Mouse (Mus musculus) small intestine, adult 2 months (tissue): ENCODE data around the gene Rapgef3. TPM values are rescaled to one million over a fixed set of nuclear protein-coding genes. Genes with fewer than 3 reads are reported as not detected.
A peak's percentile ranks its signal among the peaks of the same experiment; 100 is the strongest.

Experiments used
- H3K27ac ChIP-seq: fragments of 200-500 bp; 2 replicates; pipeline ENCODE4 v1.5.1; 2012; ENCODE audit warnings: low read depth, low read length, control low read depth, inconsistent platforms; ENCODE audit not compliant: insufficient read depth
- H3K27me3 ChIP-seq: fragments of 200-500 bp; 2 replicates; pipeline ENCODE4 v1.6.1; 2012; ENCODE audit warnings: mild to moderate bottlenecking, moderate library complexity, low read length, inconsistent platforms; ENCODE audit not compliant: control insufficient read depth, insufficient read depth
- H3K36me3 ChIP-seq: fragments of 200-500 bp; 2 replicates; pipeline ENCODE4 v1.6.1; 2012; ENCODE audit warnings: mild to moderate bottlenecking, low read length, control low read depth, inconsistent platforms; ENCODE audit not compliant: control insufficient read depth, insufficient read depth
- H3K4me1 ChIP-seq: fragments of 200-500 bp; 2 replicates; pipeline ENCODE4 v1.6.1; 2012; ENCODE audit warnings: low read length, inconsistent platforms, mixed read lengths; ENCODE audit not compliant: control insufficient read depth, insufficient read depth, insufficient read length
- H3K4me3 ChIP-seq: fragments of 200-500 bp; 2 replicates; pipeline ENCODE4 v1.5.1; 2012; ENCODE audit warnings: low read depth, mild to moderate bottlenecking, control low read depth, inconsistent platforms, low read length, moderate library complexity
- CTCF ChIP-seq: fragments of 200-500 bp; IDR thresholded peaks from 2 replicates; pipeline ENCODE4 v1.5.1; 2012; ENCODE audit warnings: low read depth, mild to moderate bottlenecking, control low read depth, inconsistent platforms, low read length, moderate library complexity, mixed read lengths; ENCODE audit not compliant: insufficient replicate concordance, insufficient read length; ENCODE audit errors: extremely low read depth
- POLR2A ChIP-seq: fragments of 200-500 bp; IDR thresholded peaks from 2 replicates; pipeline ENCODE4 v1.6.1; 2012; ENCODE audit warnings: low read depth, mild to moderate bottlenecking, control low read depth, inconsistent platforms, low read length, moderate library complexity
- WGBS: fragments of 180-500 bp; shearing (Covaris S2); methylation state at CpG from one replicate; pipeline ENCODE4 v1.1.7; 2018; 5-methylcytosine and 5-hydroxymethylcytosine counted together
- polyA plus RNA-seq: library from polyadenylated mRNA; depleted of rRNA; stranded (reverse); fragments of >200 nt; gene quantifications from 2 replicates; pipeline ENCODE4 v1.2.3, GENCODE M21; 2012

The Rapgef3 gene
- polyA plus RNA-seq, 1 experiment = 17.1 TPM

GRCm38 (mm10) chr15:97727520-97727919, 40.3 kb downstream of the Rapgef3 start:
- H3K27me3 ChIP-seq = no peaks in the 10 kb centered on the region
- WGBS = 69% methylated on average over 5 of the region's 5 CpGs
- H3K4me1 ChIP-seq = peaks cover 4% of the 10 kb centered on the region; the same call in 1 of the 2 replicates
- H3K27ac ChIP-seq = no peak overlapping the region
- no peak for TF ChIP-seq POLR2A
- TF ChIP-seq CTCF = no peak
- no peaks in the 10 kb centered on the region for H3K36me3 ChIP-seq
- no peak overlapping the region for H3K4me3 ChIP-seq

GRCm38 (mm10) chr15:97727048-97727447, 40.7 kb downstream of the Rapgef3 start:
- 56% methylated on average over 8 of the region's 8 CpGs for WGBS
- 0 out of 2 replicates have a peak overlapping the region, but pooled peaks have one; percentile 25 for H3K27ac ChIP-seq

GRCm38 (mm10) chr15:97726310-97726709, 41.5 kb downstream of the Rapgef3 start:
- no peak overlapping the region for H3K27ac ChIP-seq
- 78% methylated on average over 13 of the region's 13 CpGs for WGBS
- no peak overlapping the region for H3K4me3 ChIP-seq
- H3K4me1 ChIP-seq = peaks cover 4% of the 10 kb centered on the region; the same call in 1 of the 2 replicates
- no peak for TF ChIP-seq CTCF
- H3K36me3 ChIP-seq = no peaks in the 10 kb centered on the region
- H3K27me3 ChIP-seq = no peaks in the 10 kb centered on the region

More at GRCm38 (mm10) chr15:97727048-97727447, 40.7 kb downstream of the Rapgef3 start:
- Histone ChIP-seq H3K27me3 (no peaks in the 10 kb centered on the region), H3K4me3 (no peak overlapping the region), H3K4me1 (peaks cover 4% of the 10 kb centered on the region; the same call in 1 of the 2 replicates), H3K36me3 (no peaks in the 10 kb centered on the region)
- no peak for TF ChIP-seq POLR2A
- TF ChIP-seq CTCF = no peak

- peaks cover 4% of the 10 kb centered on the region; the same call in 1 of the 2 replicates for H3K4me1 ChIP-seq
- TF ChIP-seq POLR2A = no peak
- TF ChIP-seq CTCF = no peak
- H3K4me3 ChIP-seq = no peak overlapping the region
- no peaks in the 10 kb centered on the region for H3K36me3 ChIP-seq
- no peak overlapping the region for H3K27ac ChIP-seq
- no peaks in the 10 kb centered on the region for H3K27me3 ChIP-seq
- WGBS = 52% methylated on average over 6 of the region's 6 CpGs
These were observed 42.5 kb downstream of the Rapgef3 start for GRCm38 (mm10) chr15:97725198-97725785.

- no peaks in the 10 kb centered on the region for H3K27me3 ChIP-seq
- peaks cover 4% of the 10 kb centered on the region; the same call in 1 of the 2 replicates for H3K4me1 ChIP-seq
- H3K27ac ChIP-seq = no peak overlapping the region
- 80% methylated on average over 17 of the region's 17 CpGs for WGBS
- TF ChIP-seq CTCF (no peak), POLR2A (no peak)
- H3K36me3 ChIP-seq = no peaks in the 10 kb centered on the region
- no peak overlapping the region for H3K4me3 ChIP-seq
These were observed 43.2 kb downstream of the Rapgef3 start for GRCm38 (mm10) chr15:97724346-97725197.

GRCm38 (mm10) chr15:97723536-97724345, 44.0 kb downstream of the Rapgef3 start:
- no peaks in the 10 kb centered on the region for H3K27me3 ChIP-seq
- H3K4me3 ChIP-seq = no peak overlapping the region
- H3K4me1 ChIP-seq = peaks cover 4% of the 10 kb centered on the region; the same call in 1 of the 2 replicates
- WGBS = 85% methylated on average over 6 of the region's 6 CpGs
- no peak overlapping the region for H3K27ac ChIP-seq
- TF ChIP-seq CTCF (no peak), POLR2A (no peak)
- H3K36me3 ChIP-seq = no peaks in the 10 kb centered on the region
